Mouse (Mus musculus) erythroblast, adult 5-6 weeks (primary cell): ENCODE results near the gene Pnmal1. TPM values are rescaled to one million over a fixed set of nuclear protein-coding genes. Genes with fewer than 3 reads are reported as not detected.
A peak's percentile ranks its signal among the peaks of the same experiment; 100 is the strongest.
"Not testable (repeated sequence)": the region's sequence is repeated elsewhere in the genome, so short reads cannot be mapped to it uniquely, and the experiment has no call there.

Experiments
- ATAC-seq: replicated peaks from 2 replicates; pipeline ENCODE4 v1.8.0; 2016; ENCODE audit warnings: moderate number of reproducible peaks, mild to moderate bottlenecking, moderate TSS enrichment, inconsistent platforms; ENCODE audit not compliant: poor library complexity, low FRiP score, severe bottlenecking
- total RNA-seq, 2 experiments: library from RNA; stranded (forward) in 1 of 2; stranded (reverse) in 1 of 2; fragments of 150-400 nt in 1 of 2; fragments of 200-764, 138-1000 nt in 1 of 2; gene quantifications; 2 replicates each; pipeline versions ENCODE4 v1.2.3 to v1.2.4; 2015 to 2017; ENCODE audit warnings: low replicate concordance in 2 of 2

Pnmal1 gene
- total RNA-seq, 2 experiments from 2014 or later: not detected

DNA sequence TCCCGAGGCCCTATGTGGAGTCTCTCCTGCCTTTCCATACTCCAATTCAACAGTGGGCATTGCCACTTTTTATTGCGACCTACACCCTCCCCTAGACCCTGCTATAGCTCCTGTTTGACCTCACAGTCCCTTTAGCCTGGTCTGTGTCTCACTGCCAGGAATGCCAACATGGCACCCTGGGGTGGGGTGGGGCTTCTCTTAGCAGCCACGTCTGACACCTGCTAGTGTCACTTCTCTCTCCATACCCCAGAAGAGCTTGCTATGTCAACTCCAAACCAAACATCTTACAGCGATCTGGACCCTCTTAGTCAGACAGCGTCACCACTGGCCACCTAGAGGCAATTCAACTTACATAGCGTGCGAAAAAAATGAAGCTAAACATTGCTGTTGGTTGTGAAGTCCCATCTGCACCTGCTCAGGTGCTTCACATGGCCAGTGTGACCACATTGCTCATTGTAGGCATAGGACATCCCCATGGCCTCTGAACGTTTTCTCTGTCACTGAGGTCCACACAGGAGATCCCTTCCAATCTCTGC, 10.5 kb upstream of the Pnmal1 start:
- no peak for ATAC-seq

DNA sequence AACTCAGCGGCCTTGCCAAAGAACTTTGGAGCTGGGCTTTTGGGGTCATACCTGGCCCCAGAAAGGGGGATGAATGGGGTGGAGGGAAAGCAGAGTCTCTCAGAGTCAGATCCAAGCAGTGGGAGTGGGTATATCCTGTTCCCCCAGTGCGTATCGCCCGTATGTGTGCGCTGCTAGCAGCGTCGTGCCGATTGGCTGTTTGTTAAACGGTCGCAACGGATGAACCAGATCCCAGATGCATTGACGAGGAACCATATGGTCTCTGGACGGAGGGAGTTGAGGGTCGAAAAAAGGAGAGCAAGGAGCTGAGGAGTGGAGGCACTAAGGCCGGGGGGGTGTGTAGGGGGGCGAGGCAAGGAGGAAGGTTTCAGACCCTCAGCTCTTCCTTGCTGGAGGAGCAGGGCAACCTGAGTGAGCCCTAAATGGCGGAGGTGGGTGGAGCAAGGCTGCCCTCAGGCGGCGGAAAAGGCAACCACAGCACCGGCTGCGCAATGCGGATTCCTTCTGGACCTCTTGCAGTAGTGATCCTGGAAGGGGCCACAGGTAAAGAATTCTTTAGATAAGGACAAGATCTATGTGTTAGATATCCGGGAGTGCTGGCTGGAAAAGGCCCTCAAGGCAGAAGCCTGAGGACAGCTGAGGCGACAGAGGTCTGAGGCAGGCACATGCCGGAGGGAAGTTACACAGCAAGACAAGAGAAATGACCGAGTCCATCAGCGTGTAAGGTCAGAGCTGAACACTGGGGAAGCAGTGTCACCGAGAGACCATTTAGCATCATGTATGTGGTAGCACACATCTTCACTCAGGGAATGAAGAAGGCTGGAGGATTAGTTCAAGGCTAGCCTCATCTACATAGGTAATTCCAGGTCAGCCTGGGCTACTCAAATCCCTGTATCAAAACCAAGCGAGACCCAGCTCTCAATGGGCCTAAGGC, 9.3 kb upstream of the Pnmal1 start:
- peak; percentile 52 for ATAC-seq

DNA sequence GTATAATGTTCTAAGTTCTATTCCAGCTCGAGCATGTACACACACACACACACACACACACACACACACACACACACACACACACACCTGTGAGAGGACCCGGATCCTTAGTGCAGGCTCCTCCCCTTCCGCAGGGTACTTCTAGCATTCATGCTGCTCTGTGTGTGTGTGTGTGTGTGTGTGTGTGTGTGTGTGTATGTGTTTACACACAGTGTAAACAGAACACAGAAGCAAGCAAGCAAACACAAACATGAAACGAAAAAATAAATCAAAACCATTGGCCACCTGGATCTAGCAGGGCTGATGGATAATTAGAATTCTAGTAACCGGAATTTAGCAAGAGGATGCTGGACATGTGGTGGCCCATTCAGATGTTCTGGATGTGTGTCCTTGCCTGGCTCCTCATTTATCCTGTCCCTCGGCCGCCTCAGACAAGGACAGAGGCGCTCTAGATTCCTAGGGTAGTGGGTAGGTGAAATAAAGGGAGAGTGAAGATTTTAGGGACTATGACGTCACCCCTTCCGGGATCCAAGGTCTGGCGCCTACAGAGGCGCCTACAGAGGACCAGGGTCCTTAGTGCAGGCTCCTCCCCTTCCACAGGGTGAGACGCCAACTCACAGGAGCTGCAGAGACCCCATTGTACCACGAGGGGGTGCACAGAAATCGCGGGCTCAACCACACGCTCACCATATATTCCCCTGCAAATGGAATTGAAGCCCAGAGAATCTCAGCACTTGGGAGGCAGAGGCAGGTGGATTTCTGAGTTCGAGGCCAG, 8.4 kb upstream of the Pnmal1 start:
- no peak for ATAC-seq

DNA sequence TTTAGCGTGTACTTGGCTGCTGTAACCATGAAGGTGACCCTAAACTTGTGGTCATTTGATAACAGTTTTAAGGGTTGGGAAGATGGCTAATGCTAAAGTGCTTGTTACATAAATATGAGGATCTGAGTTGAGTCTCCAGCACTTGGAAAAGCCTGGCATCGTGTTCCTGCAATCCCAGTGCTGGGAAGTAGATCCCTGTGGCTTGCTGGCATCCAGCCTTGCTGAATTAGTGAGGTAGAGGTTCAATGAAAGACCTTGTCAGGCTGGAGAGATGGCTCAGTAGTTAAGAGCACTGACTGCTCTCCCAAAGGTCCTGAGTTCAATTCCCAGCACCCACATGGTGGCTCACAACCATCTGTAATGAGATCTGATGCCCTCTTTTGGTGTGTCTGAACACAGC, 5.7 kb upstream of the Pnmal1 start:
- not testable (repeated sequence) for ATAC-seq

DNA sequence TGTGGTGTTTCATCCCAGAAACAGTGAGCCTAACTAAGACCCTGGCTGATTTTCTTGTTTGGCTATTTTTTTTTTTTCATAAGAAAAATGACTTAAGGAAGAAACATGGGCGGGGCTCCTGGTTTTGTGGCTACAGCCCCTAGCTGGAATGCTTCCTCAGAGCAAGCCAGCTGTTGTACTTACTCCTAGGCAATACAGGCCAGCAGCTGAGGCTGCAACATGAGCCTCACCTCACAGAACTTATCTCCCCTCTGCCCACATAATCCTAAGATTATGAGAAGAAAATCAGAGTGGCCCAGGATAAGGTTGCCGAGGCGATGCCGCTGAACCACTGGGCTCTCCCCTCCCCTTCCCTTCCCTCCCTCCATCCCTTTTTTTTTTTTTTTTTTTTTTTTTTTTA, 3.8 kb upstream of the Pnmal1 start:
- ATAC-seq: no peak

DNA sequence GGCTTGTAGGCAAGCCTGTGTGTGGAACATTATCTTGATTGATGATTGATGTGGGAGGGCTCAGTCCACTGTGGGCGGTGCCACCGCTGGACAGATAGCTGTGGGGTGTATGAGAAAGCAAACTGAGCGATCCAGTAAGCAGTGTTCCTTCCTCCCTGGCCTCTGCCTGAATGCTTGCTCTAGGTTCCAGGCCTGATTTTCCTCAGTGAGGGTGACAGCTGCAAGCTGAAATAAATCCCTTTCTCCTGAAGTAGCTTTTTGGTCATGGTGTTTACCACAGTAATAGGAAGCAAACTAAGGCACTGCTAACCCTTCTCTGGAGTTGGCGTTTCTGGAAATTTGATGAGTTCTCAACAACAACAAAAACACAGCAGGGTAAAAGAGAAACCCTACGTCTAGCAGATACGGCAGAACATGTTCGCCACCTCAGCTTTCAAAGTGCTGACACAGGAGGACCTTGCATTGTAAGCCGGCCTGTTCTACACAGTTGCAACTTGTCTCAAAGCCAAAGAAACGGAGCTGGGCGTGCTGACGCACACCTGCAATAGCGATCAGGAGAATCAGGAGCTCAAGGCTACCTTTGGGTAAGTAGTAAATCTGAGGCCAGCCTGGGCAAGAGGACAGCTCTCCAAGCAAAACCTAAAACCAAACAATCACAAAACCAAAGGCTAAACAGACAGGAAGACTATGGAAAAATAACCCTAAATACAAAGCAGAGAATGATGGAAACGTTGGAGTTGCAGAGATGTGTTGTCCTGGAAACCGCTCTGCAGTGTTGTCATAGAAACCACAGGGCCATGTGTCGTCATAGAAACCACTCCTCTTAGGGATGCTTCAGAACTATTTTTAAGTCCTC, 2.8 kb upstream of the Pnmal1 start:
- ATAC-seq: no peak

DNA sequence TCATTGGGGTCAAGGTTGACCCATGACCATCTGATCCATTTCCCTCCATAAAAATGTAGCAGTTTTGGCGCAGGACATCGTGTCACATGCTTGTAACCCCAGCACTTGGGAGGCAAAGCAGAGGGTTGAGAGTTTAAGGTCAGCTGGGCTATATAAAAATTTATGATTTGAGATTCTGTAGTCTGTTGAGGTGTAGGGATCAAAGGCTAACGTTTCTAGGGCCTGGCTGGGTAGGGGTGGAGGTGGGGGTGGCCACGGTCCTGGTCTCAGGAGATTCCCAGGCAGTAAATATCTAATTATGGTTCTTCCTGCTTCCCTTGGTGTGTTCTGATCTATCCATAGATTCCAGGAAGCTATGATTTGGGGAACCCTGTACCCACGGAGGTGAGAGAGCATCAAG, 2.2 kb downstream of the Pnmal1 start:
- ATAC-seq: no peak

DNA sequence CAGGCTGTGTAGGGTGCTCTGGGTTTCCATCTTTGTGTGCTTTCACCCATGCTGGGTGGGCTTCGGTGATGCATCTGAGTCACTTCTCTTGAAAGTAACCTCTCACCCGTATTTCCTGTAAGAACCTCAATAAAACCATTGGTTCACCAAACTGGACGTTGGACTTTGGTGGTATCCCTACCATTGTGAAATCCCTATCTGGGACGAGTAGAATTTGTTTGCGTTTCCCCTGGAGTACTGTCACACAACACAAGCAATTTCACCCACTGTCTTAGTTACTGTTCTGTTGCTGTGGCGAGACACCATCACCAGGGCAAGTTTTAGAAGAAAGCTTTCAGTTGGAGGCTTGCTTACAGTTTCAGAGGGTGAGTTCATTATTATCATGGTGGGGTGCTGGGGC, 8.9 kb downstream of the Pnmal1 start:
- no peak for ATAC-seq

DNA sequence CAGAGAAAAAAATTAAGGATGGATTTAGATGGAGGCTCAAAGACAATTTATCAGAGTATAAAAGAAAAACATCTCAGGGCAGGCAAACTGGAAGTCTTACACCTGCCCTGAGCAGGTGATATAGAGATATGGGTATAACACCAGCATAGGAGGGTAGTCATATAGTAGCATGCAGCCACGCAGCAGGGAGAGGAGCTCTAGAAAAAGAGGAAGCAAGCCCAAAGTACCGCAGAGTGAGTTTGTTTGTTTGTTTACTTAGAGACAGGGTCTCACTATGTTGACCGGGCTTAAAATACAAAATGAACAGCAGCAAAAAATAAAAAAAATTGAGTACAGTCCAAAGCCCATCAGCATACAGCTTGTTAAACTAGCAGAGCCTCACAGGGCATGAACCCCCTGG, 11.7 kb downstream of the Pnmal1 start:
- ATAC-seq: no peak

DNA sequence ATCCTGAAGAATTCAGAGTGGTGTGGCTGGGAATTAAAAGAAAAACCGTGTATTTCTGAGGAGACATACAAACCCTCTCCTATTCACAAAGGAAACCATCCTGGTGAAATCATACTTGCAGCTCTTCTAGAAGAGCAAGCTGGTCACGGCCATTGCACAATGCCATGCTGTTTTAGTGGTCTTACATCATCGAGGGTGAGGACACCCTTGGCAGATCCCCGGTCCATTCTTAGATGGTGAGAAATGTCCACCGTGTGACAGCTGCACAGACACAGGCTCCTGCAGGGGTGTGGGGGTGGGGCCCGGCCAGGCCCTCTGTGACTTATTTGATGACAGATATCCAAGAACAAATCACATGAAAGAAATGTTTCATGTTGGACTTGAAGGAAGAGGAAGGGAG, 14.5 kb downstream of the Pnmal1 start:
- no peak for ATAC-seq

DNA sequence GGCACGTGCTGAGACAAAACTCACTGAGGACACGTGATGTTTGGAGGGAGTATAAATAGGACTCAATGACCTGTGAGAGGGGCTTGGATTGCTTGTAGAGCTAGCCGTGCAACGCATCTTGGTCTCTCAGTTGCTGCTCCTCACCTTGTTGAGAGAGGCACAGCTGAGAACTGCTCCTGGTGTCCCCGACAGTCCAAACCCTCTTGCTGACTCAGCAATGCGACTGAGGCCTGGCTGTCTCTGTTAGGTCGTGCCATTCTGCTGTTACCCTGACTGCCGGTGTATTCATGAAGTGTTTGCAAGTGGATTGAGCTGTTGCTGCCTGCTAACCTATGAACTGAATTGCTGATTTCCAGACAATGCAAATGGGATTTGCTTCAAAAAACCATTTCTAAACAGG, 16.8 kb downstream of the Pnmal1 start:
- no peak for ATAC-seq

DNA sequence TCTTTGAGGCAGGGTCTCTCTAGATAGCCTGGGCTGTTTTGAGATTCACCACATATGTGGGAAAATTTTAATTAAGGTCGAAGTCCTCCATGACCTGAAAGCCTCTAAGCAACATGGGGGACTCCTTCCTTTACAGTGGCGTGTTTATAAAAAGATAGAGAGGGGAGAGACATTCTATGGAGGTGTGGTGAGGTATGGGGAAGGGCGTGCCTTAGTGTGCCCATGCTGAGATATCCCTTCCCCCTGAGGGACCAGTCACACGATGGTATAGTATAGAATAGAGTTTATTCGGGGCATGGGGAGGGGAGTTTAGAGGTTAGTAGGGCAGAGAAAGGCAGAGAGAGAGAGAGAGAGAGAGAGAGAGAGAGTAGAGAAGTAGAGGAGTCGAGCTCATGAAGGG, 18.7 kb downstream of the Pnmal1 start:
- ATAC-seq: no peak

DNA sequence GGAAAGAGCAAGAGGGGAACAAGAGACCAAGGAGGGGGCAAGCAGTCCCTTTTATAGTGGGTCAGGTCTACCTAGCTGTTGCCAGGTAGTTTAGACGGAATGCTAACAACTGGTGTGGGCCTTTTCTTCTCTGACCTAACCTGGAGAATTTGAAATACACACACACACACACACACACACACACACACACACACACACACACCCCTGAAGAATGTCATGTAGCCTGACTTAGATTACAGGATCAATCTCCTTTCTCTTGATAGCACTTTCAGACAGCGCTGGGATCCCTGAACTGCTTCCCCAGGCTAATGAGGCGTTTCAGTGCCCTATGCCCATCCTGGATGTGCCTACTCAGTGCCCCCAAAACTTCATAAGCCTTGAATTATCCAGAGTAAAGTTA, 19.1 kb downstream of the Pnmal1 start:
- no peak for ATAC-seq

DNA sequence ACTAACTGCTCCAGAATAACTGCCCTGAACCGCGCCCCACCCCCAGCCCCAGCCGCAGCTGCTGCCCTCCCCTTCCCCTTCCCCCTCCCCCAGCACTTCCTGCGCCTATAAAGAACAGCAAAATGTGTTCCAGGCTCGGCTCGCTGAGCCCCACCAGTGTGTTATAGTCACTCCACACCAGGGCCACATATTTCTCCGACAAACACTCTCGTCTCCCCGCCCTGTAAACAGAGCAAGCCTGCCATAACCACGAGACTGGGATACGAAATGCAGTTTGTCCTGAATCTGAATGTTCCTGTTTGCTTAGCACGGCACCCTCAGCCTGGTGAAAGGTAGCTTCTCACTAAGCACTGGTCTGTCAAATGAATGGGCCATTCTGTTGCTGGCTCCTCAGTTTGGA, 20.9 kb downstream of the Pnmal1 start:
- ATAC-seq: no peak

DNA sequence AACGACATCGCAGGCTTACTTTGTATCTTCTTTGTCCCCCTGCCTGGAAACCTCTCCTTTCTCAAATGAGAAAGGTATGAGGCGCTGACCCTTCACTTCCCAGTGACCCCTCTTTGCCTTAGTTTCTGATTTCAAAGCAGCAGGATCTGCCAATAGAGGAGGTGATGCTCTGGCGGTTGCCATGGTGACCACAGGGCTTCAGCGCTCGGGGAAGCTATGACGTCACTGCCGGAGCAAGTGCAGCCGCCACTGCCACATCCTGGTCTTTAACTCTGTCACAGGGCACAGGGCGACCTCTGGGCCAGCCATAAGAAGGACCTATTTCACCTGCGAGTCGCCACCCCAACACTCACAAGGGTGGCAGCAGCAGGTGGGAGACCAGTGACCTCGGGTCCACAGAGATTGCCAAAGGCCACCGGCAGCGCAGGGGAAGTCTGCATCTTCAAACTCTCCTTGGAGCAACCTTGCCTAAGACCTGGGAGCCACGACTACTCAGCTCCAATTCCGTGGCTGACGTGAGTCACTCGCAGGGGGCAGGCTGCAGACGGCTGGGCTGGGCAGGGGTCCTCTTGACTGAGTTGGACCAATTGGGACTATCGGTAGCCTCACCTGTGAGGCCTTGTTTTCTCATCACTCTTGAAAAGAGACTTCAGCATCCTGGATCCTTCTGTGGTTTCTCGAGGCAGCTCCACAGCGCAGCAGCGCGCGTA, 23.5 kb downstream of the Pnmal1 start, which contains the start of gene Gm42372:
Gene Gm42372 (plus strand): TSS at position 228 of the 710 bp plus-strand sequence.
- no peak for ATAC-seq

DNA sequence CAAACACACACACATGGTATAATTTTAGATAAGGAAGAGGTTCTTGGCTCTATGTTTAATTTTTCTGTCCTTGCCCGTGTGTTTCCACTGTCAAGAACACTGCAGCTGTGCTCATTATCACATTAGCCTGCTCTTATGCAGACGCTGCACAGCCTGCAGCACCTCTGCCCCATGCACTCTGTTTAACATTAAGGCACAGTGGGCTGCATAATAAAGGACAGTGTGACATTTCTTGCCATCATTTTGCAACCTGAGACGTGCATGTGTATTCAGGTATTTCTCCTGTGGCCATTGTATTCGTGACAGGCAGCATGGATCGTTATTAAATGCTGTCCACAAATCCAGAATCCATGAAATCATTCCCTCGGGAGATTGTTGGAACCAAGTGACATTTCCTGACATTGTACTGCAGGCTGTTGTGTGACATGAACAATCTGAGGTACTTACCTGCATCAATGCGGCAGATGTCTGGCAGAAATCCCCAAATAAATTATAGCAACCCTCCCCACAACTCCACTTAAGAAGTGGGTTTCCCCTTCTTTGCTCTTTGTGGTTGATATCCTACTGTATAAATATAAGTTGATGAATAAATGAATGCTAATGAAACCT, 28.2 kb downstream of the Pnmal1 start:
- no peak for ATAC-seq

DNA sequence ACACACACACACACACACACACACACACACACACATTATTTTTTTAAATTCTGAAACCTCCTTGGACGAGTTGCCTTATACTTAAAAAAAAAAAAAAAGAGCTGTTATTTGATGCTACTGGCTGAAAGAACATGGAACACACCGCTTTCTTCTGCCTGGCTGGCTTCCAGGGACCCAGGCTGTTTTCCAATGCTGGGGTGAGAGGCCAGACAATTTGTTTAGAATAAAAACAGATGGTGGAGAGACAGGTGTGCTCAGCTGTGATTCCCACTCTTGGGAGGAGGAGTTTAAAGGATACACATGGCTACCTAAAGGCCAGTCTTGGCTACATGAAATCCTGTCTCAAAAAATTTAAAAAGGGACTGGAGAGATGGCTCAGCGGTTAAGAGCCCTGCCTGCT, 28.9 kb downstream of the Pnmal1 start:
- ATAC-seq: no peak

DNA sequence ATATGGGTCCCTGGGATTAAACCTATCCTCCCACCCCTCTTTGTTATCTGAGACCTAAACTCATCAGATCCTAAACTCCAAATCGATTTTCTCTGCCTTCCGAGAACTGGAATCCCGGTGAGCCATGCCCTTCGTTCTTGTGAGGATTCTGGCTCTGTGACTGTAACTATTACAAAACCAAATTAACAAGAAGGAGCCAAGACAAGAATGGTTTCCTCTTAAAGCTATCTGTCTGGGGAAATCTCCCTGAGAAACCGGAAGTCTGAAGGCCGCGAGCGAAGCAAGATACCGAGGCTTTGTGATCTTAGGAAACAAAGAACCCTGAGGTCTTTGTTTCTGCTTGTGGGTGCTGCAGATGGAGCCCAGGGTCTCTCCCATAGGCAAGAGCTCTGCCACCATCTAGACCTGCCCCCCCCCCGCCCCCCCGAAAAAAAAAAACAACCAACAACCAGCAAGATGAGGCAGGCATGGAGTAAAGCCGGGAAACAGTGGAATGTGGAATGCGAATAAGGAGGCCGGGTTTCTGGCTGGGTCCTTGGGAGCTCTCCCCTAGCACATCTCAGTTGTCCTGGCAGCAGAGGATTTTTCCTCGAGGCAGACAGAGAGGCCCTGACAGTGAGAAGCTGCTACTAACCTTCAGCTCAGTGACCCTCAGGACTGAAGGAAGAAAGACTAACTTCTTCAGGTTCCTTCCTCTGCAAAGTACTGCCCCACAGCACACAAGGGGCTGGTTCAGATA, 30.7 kb downstream of the Pnmal1 start:
- no peak for ATAC-seq
